Mouse (Mus musculus): Measurements from ENCODE around the gene Eppin. TPM values are rescaled to one million over a fixed set of nuclear protein-coding genes. Genes with fewer than 3 reads are reported as not detected.
"Not testable (repeated sequence)": the region's sequence is repeated elsewhere in the genome, so short reads cannot be mapped to it uniquely, and the experiment has no call there.

Eppin gene
- polyA plus RNA-seq (2014; fragmentation: Nextera tagmentation; extraction: Ambion mirVana): not detected in 2 replicates

DNA sequence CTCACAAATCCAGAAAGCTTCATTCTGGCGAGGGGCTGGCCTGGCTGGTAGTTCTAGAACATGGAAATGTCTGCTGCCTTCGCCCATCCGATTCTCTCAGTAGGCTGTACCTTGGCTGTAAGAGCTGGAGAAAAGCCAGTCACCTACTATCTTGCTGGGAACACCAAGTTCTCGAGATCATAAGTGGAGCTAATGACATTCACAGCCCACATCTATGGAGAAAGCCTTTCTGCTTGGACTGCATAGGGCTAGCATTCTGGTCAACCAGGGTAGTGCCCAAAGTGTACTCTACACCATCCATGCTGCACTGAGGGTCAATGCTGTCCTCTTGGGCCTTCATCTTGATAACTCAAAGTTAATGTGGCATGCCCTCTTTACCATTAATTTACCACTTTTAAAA lies at the start of gene Eppin:
Eppin (minus strand) TSS at position 101 of the 400 bp plus-strand sequence.
- Histone ChIP-seq H3K36me3 (ENCODE audit: control insufficient read depth, insufficient read depth, low read length) (no peaks in the 10 kb centered on the region), H3K27me3 (ENCODE audit: control insufficient read depth, insufficient read depth, low read length) (no peaks in the 10 kb centered on the region), H3K9me3 (ENCODE audit: control insufficient read depth, low read length) (no peaks in the 10 kb centered on the region), H3K9ac (ENCODE audit: low read length) (no peak within 1 kb of the TSS), H3K4me1 (ENCODE audit: control insufficient read depth, insufficient read depth, low read length) (no peaks in the 10 kb centered on the region), H3K27ac (ENCODE audit: low read depth, low read length) (no peak within 1 kb of the TSS), H3K4me2 (ENCODE audit: low read depth) (no peak within 1 kb of the TSS), H3K4me3 (ENCODE audit: low read depth, low read length) (no peak within 1 kb of the TSS)
- WGBS: 83% methylated on average over 4 of the region's 4 CpGs
- DNase-seq (ENCODE audit: low spot score) (no peak), ATAC-seq (ENCODE audit: insufficient read depth, low FRiP score, low TSS enrichment) (no peak)

DNA sequence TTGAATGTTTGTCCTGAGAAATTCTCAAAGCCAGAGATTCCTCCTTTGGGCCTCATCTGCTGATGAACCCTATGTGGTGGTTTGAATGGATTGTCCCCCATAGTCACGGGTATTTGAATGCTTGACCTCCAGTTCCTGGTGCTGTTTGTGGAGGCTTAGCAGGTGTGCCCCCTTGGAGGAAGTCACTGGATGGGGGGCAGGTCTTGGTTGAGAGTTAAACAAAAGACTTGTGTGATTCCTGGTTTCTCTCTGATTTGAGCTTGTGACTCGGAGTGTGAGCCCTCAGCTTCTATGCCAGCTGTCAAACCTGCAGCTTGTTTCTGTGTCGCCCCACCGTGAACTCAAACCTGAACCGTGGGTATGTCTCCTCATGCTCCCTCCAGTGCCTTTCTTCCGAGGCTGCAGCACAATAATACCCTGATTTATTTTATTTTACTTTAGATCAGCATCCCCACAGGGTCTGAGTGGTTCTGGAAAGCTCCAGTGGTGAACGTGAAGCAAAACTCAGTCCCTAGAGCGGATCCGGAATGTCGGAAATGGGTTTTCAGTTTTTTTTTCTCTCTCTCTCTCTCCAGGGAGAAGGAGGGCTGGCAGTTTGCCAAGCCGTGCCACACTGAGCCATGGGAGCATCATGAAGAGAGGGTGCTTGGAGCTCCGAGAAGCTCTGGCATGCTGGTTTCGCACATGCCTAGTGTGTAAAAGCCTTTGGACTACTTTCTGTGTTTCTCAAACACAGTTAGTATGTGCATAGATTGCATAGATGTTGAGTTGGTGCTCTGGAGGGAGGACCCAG lies 48.7 kb upstream of the Eppin start:
- Histone ChIP-seq H3K27me3 (ENCODE audit: control insufficient read depth, insufficient read depth, low read length) (no peaks in the 10 kb centered on the region), H3K4me1 (ENCODE audit: control insufficient read depth, insufficient read depth, low read length) (no peaks in the 10 kb centered on the region), H3K9me3 (ENCODE audit: control insufficient read depth, low read length) (no peaks in the 10 kb centered on the region), H3K9ac (ENCODE audit: low read length) (no peak overlapping the region), H3K4me2 (ENCODE audit: low read depth) (no peak overlapping the region), H3K4me3 (ENCODE audit: low read depth, low read length) (no peak overlapping the region), H3K27ac (ENCODE audit: low read depth, low read length) (no peak overlapping the region), H3K36me3 (ENCODE audit: control insufficient read depth, insufficient read depth, low read length) (no peaks in the 10 kb centered on the region)
- no peak for ATAC-seq (ENCODE audit: insufficient read depth, low FRiP score, low TSS enrichment)
- WGBS: 82% methylated on average over 13 of the region's 13 CpGs
- no peak for DNase-seq (ENCODE audit: low spot score)

DNA sequence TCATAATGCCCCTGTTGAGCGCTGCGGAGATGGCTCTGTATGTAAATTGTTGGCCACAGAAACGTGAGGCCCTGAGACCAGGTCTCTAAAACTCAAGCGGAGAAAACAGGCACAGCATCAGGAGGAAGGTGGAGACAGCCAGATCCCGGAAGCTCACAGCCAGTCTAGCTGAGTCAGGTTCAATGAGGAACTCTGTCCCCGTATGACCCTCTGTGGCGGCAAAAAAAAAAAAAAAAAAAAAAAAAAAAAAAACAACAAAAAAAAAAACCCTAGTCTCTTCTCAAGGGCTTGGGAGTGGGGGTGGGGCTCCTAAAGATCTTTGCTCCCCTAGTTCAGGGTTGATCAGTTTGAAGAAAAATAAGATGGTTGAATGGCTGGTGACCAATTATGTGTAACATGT lies 47.7 kb upstream of the Eppin start:
- no peaks in the 10 kb centered on the region for H3K4me1 ChIP-seq (ENCODE audit: control insufficient read depth, insufficient read depth, low read length)
- ATAC-seq (ENCODE audit: insufficient read depth, low FRiP score, low TSS enrichment) (no peak), DNase-seq (ENCODE audit: low spot score) (no peak)
- no peaks in the 10 kb centered on the region for H3K9me3 ChIP-seq (ENCODE audit: control insufficient read depth, low read length)
- no peak overlapping the region for H3K4me2 ChIP-seq (ENCODE audit: low read depth)
- no peak overlapping the region for H3K27ac ChIP-seq (ENCODE audit: low read depth, low read length)
- WGBS: 70% methylated on average over 7 of the region's 7 CpGs
- H3K4me3 ChIP-seq (ENCODE audit: low read depth, low read length): no peak overlapping the region
- no peaks in the 10 kb centered on the region for H3K36me3 ChIP-seq (ENCODE audit: control insufficient read depth, insufficient read depth, low read length)
- H3K9ac ChIP-seq (ENCODE audit: low read length): no peak overlapping the region
- no peaks in the 10 kb centered on the region for H3K27me3 ChIP-seq (ENCODE audit: control insufficient read depth, insufficient read depth, low read length)

DNA sequence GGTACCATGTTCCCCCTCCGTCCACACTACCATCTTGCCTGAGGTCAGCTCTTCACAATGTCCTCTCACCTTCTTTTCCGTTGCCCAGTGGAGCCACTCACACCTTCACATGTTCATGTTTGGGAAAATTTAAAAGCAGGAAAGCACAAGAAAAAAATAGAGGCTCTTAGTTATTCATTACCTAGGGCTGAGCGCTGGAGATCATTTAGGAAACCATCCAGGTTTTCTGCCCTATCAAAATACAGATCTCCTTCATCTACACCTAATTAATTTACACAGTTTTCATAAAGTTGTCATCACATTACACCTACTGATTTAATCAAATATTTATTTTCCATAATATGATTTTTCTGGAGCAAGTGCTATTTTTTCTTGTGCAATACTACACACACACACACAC lies 45.3 kb upstream of the Eppin start, which contains the start of gene Wfdc16:
Wfdc16 (minus strand) TSS at position 101 of the 400 bp plus-strand sequence.
- Histone ChIP-seq H3K27ac (ENCODE audit: low read depth, low read length) (no peak within 1 kb of the TSS), H3K27me3 (ENCODE audit: control insufficient read depth, insufficient read depth, low read length) (no peaks in the 10 kb centered on the region), H3K4me2 (ENCODE audit: low read depth) (no peak within 1 kb of the TSS), H3K9ac (ENCODE audit: low read length) (no peak within 1 kb of the TSS), H3K9me3 (ENCODE audit: control insufficient read depth, low read length) (no peaks in the 10 kb centered on the region), H3K4me3 (ENCODE audit: low read depth, low read length) (no peak within 1 kb of the TSS), H3K36me3 (ENCODE audit: control insufficient read depth, insufficient read depth, low read length) (no peaks in the 10 kb centered on the region), H3K4me1 (ENCODE audit: control insufficient read depth, insufficient read depth, low read length) (no peaks in the 10 kb centered on the region)
- ATAC-seq (ENCODE audit: insufficient read depth, low FRiP score, low TSS enrichment) (no peak), DNase-seq (ENCODE audit: low spot score) (no peak)
- WGBS: 92% methylated on average over 3 of the region's 3 CpGs

DNA sequence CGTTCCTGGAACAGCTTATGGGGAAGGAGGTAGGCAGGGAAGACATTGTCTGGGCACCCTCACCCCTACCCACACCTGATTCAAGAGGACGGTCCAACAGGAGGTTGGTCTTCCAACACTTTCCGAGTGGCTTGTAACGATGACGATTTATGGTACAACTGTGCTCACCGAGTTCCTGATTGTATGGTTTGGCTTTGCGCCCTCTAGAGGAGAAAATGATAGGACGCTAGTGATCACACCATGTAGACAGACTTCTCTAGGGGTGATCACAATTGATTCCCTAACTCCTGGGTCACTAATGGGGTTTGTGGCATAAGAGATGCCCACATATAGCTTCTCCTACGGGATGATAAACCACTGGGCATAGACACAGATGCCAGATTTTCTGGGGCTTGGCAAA lies 41.9 kb upstream of the Eppin start:
- Histone ChIP-seq H3K27me3 (ENCODE audit: control insufficient read depth, insufficient read depth, low read length) (no peaks in the 10 kb centered on the region), H3K9ac (ENCODE audit: low read length) (no peak overlapping the region), H3K4me3 (ENCODE audit: low read depth, low read length) (no peak overlapping the region), H3K4me1 (ENCODE audit: control insufficient read depth, insufficient read depth, low read length) (no peaks in the 10 kb centered on the region), H3K36me3 (ENCODE audit: control insufficient read depth, insufficient read depth, low read length) (no peaks in the 10 kb centered on the region), H3K27ac (ENCODE audit: low read depth, low read length) (no peak overlapping the region), H3K4me2 (ENCODE audit: low read depth) (no peak overlapping the region), H3K9me3 (ENCODE audit: control insufficient read depth, low read length) (no peaks in the 10 kb centered on the region)
- WGBS: 79% methylated on average over 9 of the region's 9 CpGs
- no peak for ATAC-seq (ENCODE audit: insufficient read depth, low FRiP score, low TSS enrichment)
- DNase-seq (ENCODE audit: low spot score): no peak

DNA sequence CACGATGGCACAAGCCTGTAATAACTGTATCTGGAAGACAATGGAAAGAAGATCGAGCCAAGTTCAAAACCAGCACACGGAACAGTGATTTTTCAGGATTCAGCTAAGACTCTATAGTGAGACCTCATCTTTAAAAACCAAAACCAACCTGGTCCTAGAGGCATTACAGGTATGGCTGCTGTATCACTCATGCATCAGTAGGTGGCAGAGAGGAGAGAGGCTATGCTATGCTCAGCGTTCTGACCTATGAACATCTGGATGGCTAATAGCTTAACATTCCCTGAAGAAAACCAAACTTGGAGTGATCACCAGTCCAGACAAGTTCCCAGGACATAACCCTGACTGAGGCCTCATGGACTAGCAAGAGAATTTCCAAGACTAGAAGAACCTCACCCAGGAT lies 28.4 kb upstream of the Eppin start:
- Histone ChIP-seq H3K36me3 (ENCODE audit: control insufficient read depth, insufficient read depth, low read length) (no peaks in the 10 kb centered on the region), H3K4me3 (ENCODE audit: low read depth, low read length) (no peak overlapping the region), H3K9ac (ENCODE audit: low read length) (no peak overlapping the region), H3K27me3 (ENCODE audit: control insufficient read depth, insufficient read depth, low read length) (no peaks in the 10 kb centered on the region), H3K4me1 (ENCODE audit: control insufficient read depth, insufficient read depth, low read length) (no peaks in the 10 kb centered on the region), H3K4me2 (ENCODE audit: low read depth) (no peak overlapping the region), H3K9me3 (ENCODE audit: control insufficient read depth, low read length) (no peaks in the 10 kb centered on the region), H3K27ac (ENCODE audit: low read depth, low read length) (no peak overlapping the region)
- ATAC-seq (ENCODE audit: insufficient read depth, low FRiP score, low TSS enrichment) (no peak), DNase-seq (ENCODE audit: low spot score) (no peak)
- 82% methylated on average over 4 of the region's 4 CpGs for WGBS

DNA sequence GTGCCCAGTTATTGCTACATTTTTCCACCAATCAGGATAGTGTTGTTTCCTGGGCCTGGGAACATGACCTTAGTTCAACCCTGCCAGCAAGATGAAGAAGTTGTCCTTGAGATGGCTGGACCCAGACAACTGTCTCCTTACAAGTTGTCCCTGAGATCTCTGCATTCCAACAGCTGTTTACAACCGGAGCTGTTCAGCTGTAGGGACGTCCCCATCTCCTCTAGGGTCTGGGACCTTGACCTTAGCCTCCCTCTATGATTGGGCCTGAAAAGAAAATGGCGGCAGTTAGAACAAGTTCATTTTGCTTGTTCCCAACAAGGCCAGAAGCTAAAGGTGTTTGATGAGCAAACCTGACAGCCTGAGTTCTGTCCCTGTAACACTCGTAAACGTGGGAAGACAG lies 25.7 kb upstream of the Eppin start:
- no peak for ATAC-seq (ENCODE audit: insufficient read depth, low FRiP score, low TSS enrichment)
- no peak for DNase-seq (ENCODE audit: low spot score)
- H3K9ac ChIP-seq (ENCODE audit: low read length): no peak overlapping the region
- H3K4me3 ChIP-seq (ENCODE audit: low read depth, low read length): no peak overlapping the region
- H3K27ac ChIP-seq (ENCODE audit: low read depth, low read length): no peak overlapping the region
- H3K4me1 ChIP-seq (ENCODE audit: control insufficient read depth, insufficient read depth, low read length): no peaks in the 10 kb centered on the region
- H3K9me3 ChIP-seq (ENCODE audit: control insufficient read depth, low read length): no peaks in the 10 kb centered on the region
- no peaks in the 10 kb centered on the region for H3K27me3 ChIP-seq (ENCODE audit: control insufficient read depth, insufficient read depth, low read length)
- 82% methylated on average over 5 of the region's 5 CpGs for WGBS
- H3K4me2 ChIP-seq (ENCODE audit: low read depth): no peak overlapping the region
- H3K36me3 ChIP-seq (ENCODE audit: control insufficient read depth, insufficient read depth, low read length): no peaks in the 10 kb centered on the region

DNA sequence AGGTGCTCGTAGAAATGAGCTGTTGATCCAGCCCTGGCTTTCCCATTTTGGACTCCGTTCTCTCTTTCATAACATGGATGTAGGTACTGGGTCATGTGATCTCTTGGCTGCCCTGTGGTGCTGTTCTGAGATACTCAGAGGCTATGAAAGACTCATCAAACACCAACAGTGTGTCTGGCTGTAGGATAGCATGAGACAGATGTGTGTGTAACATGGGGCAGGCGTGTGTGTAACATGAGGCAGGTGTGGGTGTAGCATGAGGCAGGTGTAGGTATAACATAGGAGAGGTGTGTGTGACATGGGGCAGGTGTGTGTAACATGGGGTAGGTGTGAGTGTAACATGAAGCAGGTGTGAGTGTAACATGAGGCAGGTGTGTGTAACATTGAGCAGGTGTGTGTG lies 22.0 kb upstream of the Eppin start:
- DNase-seq (ENCODE audit: low spot score) (no peak), ATAC-seq (ENCODE audit: insufficient read depth, low FRiP score, low TSS enrichment) (no peak)
- Histone ChIP-seq H3K36me3 (ENCODE audit: control insufficient read depth, insufficient read depth, low read length) (no peaks in the 10 kb centered on the region), H3K27me3 (ENCODE audit: control insufficient read depth, insufficient read depth, low read length) (no peaks in the 10 kb centered on the region), H3K4me3 (ENCODE audit: low read depth, low read length) (no peak overlapping the region), H3K27ac (ENCODE audit: low read depth, low read length) (no peak overlapping the region), H3K9me3 (ENCODE audit: control insufficient read depth, low read length) (no peaks in the 10 kb centered on the region), H3K4me1 (ENCODE audit: control insufficient read depth, insufficient read depth, low read length) (no peaks in the 10 kb centered on the region), H3K9ac (ENCODE audit: low read length) (no peak overlapping the region), H3K4me2 (ENCODE audit: low read depth) (no peak overlapping the region)
- WGBS: 86% methylated on average over 3 of the region's 3 CpGs

DNA sequence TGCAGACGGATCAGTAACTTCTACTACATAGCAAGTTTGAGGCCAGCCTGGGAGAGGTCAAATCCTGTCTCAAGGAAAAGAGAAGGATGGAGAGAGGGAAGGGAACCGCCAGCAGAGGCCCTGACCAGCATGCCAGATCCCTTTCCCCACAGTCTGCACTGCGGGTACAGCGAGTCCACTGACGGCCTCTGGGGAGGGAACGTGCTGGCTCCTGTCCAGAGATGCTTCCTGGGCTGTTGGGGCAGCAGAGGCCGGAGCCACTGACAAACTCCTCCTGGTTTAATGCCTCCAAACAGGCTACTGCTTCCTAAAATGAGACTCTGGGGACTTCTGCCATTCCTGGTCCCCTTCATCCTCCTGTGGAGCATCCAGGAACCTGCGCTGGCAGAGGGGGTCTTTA lies 20.1 kb upstream of the Eppin start, which contains the start of the genes Wfdc6b and Wfdc8:
Wfdc6b (plus strand) TSS at position 52 of the 400 bp plus-strand sequence.
Wfdc8 (minus strand) TSS at position 156 of the 400 bp plus-strand sequence.
- not testable (repeated sequence) for H3K4me3 ChIP-seq (ENCODE audit: low read depth, low read length); H3K27ac ChIP-seq (ENCODE audit: low read depth, low read length); H3K27me3 ChIP-seq (ENCODE audit: control insufficient read depth, insufficient read depth, low read length); H3K4me1 ChIP-seq (ENCODE audit: control insufficient read depth, insufficient read depth, low read length); ATAC-seq (ENCODE audit: insufficient read depth, low FRiP score, low TSS enrichment); H3K9ac ChIP-seq (ENCODE audit: low read length); H3K9me3 ChIP-seq (ENCODE audit: control insufficient read depth, low read length); DNase-seq (ENCODE audit: low spot score); H3K4me2 ChIP-seq (ENCODE audit: low read depth); H3K36me3 ChIP-seq (ENCODE audit: control insufficient read depth, insufficient read depth, low read length)
- WGBS: 74% methylated on average over 8 of the region's 8 CpGs
